Mouse (Mus musculus): ENCODE results near the gene Rreb1. TPM values are rescaled to one million over a fixed set of nuclear protein-coding genes. Genes with fewer than 3 reads are reported as not detected.
A peak's percentile ranks its signal among the peaks of the same experiment; 100 is the strongest.

Rreb1 gene
- polyA plus RNA-seq, 1 experiment from 2014 or later: 4.5 TPM

- H3K36me3 ChIP-seq: peaks cover 28% of the 10 kb centered on the region
- WGBS: 85% methylated on average over 3 of the region's 3 CpGs
These were observed 124.8 kb downstream of the Rreb1 start for GRCm38 (mm10) chr13:37903036-37903435.

DNA sequence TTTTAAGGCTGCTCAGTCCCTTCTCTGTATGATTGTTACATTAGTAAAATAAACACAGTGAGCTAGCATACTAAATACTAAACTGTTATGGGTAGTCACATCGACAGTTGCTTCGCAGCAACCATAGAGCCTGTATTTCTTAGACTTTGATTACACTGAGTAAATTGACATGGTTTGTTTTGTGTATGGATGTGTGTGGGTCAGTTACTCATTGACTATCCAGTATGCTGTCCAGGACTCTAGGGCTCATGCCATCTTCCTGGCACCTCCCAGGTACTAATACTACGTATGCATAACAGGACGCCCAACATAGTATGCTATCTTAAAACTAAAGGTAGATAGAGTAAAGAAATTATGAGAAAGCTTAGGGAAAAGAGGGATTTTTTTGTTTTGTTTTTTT is 125.3 kb downstream of the Rreb1 start:
- Histone ChIP-seq H3K36me3 (peaks cover 25% of the 10 kb centered on the region), H3K9me3 (replicated peaks) (no peaks in the 10 kb centered on the region), H3K4me3 (no peak overlapping the region), H3K4me1 (no peaks in the 10 kb centered on the region), H3K27ac (replicated peaks) (no peak overlapping the region), H3K27me3 (ENCODE audit: low read depth, poor library complexity, severe bottlenecking) (no peaks in the 10 kb centered on the region)
- WGBS: 94% methylated on average over 4 of the region's 4 CpGs
- DNase-seq (ENCODE audit: low spot score): no peak

More at GRCm38 (mm10) chr13:37903036-37903435, 124.8 kb downstream of the Rreb1 start:
- Histone ChIP-seq H3K4me3 (no peak overlapping the region), H3K27ac (replicated peaks) (no peak overlapping the region), H3K4me1 (no peaks in the 10 kb centered on the region), H3K9me3 (replicated peaks) (no peaks in the 10 kb centered on the region), H3K27me3 (ENCODE audit: low read depth, poor library complexity, severe bottlenecking) (no peaks in the 10 kb centered on the region)
- no peak for DNase-seq (ENCODE audit: low spot score)

GRCm38 (mm10) chr13:37904436-37904835 is 126.2 kb downstream of the Rreb1 start:
- Histone ChIP-seq H3K4me1 (no peaks in the 10 kb centered on the region), H3K27me3 (ENCODE audit: low read depth, poor library complexity, severe bottlenecking) (no peaks in the 10 kb centered on the region), H3K36me3 (peaks cover 27% of the 10 kb centered on the region), H3K9me3 (replicated peaks) (no peaks in the 10 kb centered on the region), H3K4me3 (no peak overlapping the region), H3K27ac (replicated peaks) (no peak overlapping the region)
- WGBS: 89% methylated on average over 6 of the region's 6 CpGs
- no peak for DNase-seq (ENCODE audit: low spot score)

- H3K27me3 ChIP-seq (ENCODE audit: low read depth, poor library complexity, severe bottlenecking): peaks cover 10% of the 10 kb centered on the region; the same call in 1 of the 2 replicates
- H3K9me3 ChIP-seq (replicated peaks): no peaks in the 10 kb centered on the region
- no peak for DNase-seq (ENCODE audit: low spot score)
- peaks cover 21% of the 10 kb centered on the region for H3K36me3 ChIP-seq
- peaks cover 4% of the 10 kb centered on the region for H3K4me1 ChIP-seq
- no peak overlapping the region for H3K27ac ChIP-seq (replicated peaks)
- WGBS: 90% methylated on average over 9 of the region's 9 CpGs
- H3K4me3 ChIP-seq: no peak overlapping the region
These were observed 129.9 kb downstream of the Rreb1 start for GRCm38 (mm10) chr13:37908061-37908460.

GRCm38 (mm10) chr13:37908493-37908892 is 130.3 kb downstream of the Rreb1 start:
- no peak for DNase-seq (ENCODE audit: low spot score)
- Histone ChIP-seq H3K9me3 (replicated peaks) (no peaks in the 10 kb centered on the region), H3K27ac (replicated peaks) (no peak overlapping the region), H3K4me1 (peaks cover 8% of the 10 kb centered on the region), H3K36me3 (peaks cover 21% of the 10 kb centered on the region), H3K27me3 (ENCODE audit: low read depth, poor library complexity, severe bottlenecking) (peaks cover 11% of the 10 kb centered on the region; the same call in 1 of the 2 replicates), H3K4me3 (no peak overlapping the region)
- WGBS: 89% methylated on average over 6 of the region's 6 CpGs

DNA sequence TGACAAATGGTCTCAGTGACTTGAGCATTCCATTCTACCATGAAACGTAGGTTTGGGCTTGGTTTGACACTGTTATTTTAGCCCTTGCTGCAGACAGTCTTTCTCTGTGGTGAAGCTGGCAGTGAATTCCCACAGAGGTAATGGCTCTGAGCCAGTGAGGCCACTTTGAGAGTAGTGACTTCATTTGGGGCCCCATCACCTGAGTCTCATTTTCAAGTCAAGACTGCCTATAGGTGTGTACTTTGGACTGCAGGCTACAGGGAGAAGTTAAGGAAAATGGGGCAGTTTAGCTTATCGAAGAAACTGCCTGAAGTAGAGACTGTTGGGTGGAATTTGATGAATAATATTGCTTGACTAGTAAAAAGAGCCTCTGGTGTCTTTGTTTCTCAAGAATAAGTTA is 131.0 kb downstream of the Rreb1 start:
- WGBS: 93% methylated on average over 2 of the region's 2 CpGs
- Histone ChIP-seq H3K4me1 (peaks cover 15% of the 10 kb centered on the region), H3K27ac (replicated peaks) (no peak overlapping the region), H3K4me3 (no peak overlapping the region), H3K27me3 (ENCODE audit: low read depth, poor library complexity, severe bottlenecking) (peaks cover 11% of the 10 kb centered on the region; the same call in 1 of the 2 replicates), H3K9me3 (replicated peaks) (no peaks in the 10 kb centered on the region), H3K36me3 (peaks cover 21% of the 10 kb centered on the region)
- no peak for DNase-seq (ENCODE audit: low spot score)

DNA sequence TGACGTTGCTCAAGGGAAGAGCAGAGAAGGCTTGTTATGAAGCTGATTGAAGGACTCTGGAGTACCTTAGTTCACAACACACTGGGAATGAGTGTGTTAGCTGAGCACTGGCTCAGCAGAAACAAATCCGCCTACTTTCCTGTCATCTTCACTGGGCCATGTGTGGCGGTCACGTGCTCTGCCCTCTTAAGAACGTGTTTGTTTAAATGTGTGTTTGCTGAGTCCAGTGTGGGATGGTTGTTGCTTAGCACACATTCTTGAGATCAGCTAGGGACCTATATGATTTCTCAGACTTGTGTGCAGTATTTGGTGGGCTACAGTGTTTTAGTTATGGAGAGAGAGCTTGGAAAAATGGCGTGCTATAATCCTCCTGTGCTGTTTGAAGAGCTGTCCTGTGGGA is 133.8 kb downstream of the Rreb1 start:
- Histone ChIP-seq H3K4me1 (peaks cover 21% of the 10 kb centered on the region), H3K36me3 (peaks cover 25% of the 10 kb centered on the region), H3K9me3 (replicated peaks) (no peaks in the 10 kb centered on the region), H3K27ac (replicated peaks) (no peak overlapping the region), H3K4me3 (no peak overlapping the region), H3K27me3 (ENCODE audit: low read depth, poor library complexity, severe bottlenecking) (peaks cover 11% of the 10 kb centered on the region; the same call in 1 of the 2 replicates)
- 88% methylated on average over 6 of the region's 6 CpGs for WGBS
- no peak for DNase-seq (ENCODE audit: low spot score)

GRCm38 (mm10) chr13:37912591-37913467 is 134.6 kb downstream of the Rreb1 start:
- whole genome bisulfite sequencing: 49% methylated on average over 12 of the region's 12 CpGs
- Histone ChIP-seq H3K4me1 (peaks cover 21% of the 10 kb centered on the region), H3K27me3 (ENCODE audit: low read depth, poor library complexity, severe bottlenecking) (peaks cover 11% of the 10 kb centered on the region; the same call in 1 of the 2 replicates), H3K4me3 (no peak overlapping the region), H3K36me3 (peaks cover 32% of the 10 kb centered on the region), H3K9me3 (replicated peaks) (no peaks in the 10 kb centered on the region), H3K27ac (replicated peaks) (no peak overlapping the region)
- DNase-seq (ENCODE audit: low spot score): no peak

DNA sequence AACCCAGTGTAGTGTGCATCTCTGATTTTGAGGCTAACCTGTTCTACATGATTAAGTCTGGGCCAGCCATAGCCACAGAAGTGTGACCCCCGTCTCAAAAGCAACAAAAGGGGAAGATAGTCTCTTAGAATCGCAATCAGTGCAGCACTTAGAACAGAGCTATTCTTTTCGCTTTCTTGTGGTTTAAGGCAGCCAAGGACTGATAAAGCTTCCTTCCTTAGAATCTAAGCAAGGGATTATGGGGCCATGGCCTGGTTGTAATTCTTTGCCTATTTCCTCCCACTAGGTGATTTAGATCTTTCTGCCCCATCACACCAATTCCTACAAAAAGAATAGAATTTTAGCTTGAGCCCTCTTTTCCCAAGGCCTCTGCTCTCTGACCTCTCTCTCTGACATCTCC is 135.8 kb downstream of the Rreb1 start:
- Histone ChIP-seq H3K27ac (replicated peaks) (no peak overlapping the region), H3K27me3 (ENCODE audit: low read depth, poor library complexity, severe bottlenecking) (peaks cover 11% of the 10 kb centered on the region; the same call in 1 of the 2 replicates), H3K4me1 (peaks cover 21% of the 10 kb centered on the region), H3K36me3 (peaks cover 34% of the 10 kb centered on the region), H3K4me3 (no peak overlapping the region), H3K9me3 (replicated peaks) (no peaks in the 10 kb centered on the region)
- WGBS: 30% methylated on average over 3 of the region's 3 CpGs
- no peak for DNase-seq (ENCODE audit: low spot score)

DNA sequence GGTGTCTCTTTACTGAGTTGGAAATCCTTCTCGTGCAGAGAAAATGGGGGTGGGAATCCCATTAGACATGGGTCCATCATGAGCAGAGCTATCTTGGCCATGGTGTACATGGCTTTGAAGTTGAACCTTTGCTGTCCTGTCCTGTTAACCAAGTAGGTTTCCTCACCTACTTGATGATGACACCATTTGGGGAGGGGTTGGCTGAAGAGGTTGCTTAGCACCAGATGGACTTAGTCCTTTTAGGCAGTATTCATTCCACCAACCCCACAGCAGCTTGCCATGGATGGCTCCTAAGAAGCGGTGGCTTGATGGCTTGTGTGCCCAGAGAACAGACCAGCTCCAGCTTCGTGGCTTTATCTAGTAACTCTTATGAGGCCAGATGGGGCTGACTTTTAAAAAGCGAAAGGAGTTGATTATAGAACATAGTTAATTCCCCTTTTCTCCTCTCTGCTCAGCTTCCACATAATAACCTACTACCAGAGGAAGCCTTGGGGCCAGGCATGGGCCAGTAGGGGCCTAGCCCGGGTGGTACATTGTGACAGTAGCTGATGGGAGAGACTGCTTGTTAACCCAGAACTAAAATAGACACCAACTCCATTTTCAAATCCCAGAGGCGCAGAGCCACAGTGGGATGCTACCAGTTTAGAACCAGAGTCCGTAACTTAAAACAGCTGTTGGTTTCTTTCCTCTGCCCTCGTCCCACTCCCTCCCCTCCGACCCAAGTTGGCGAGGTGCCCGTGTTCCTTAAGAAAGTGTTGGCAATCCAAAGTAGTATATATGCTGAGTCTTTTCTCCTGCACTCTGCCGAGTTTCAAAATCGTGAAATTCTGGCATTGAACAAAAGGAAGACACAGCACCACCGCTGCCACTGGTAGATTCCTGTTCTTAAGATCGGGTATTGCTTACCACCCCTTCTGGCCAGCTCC is 140.4 kb downstream of the Rreb1 start:
- Histone ChIP-seq H3K27me3 (ENCODE audit: low read depth, poor library complexity, severe bottlenecking) (no peaks in the 10 kb centered on the region), H3K9me3 (replicated peaks) (no peaks in the 10 kb centered on the region), H3K27ac (replicated peaks) (no peak overlapping the region), H3K4me3 (no peak overlapping the region), H3K36me3 (peaks cover 25% of the 10 kb centered on the region), H3K4me1 (peaks cover 30% of the 10 kb centered on the region)
- 92% methylated on average over 15 of the region's 15 CpGs for WGBS
- DNase-seq (ENCODE audit: low spot score): no peak

GRCm38 (mm10) chr13:37919711-37920277 is 141.6 kb downstream of the Rreb1 start:
- Histone ChIP-seq H3K9me3 (replicated peaks) (no peaks in the 10 kb centered on the region), H3K36me3 (peaks cover 25% of the 10 kb centered on the region), H3K4me3 (no peak overlapping the region), H3K27ac (replicated peaks) (no peak overlapping the region), H3K27me3 (ENCODE audit: low read depth, poor library complexity, severe bottlenecking) (no peaks in the 10 kb centered on the region), H3K4me1 (peaks cover 18% of the 10 kb centered on the region)
- 94% methylated on average over 3 of the region's 3 CpGs for WGBS
- no peak for DNase-seq (ENCODE audit: low spot score)

DNA sequence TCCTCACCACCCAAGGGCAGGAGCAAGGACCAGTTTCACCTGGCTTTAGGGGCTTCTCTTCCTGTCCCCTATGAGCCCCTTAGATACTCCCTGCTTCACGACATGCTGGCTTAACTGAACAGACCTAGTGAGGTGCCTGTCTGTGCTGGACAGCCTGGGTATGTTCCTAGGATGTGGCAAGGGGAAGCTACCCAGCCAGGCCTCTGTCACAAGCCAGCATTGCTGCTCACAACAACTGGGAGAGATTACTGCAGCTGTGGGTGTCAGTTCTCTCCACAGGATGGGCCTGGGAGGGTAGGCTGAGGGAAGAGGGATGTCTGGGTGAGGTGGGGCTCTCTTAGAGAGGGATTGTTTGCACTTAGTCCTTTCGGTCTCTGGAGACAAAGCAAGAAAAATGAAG is 142.5 kb downstream of the Rreb1 start:
- Histone ChIP-seq H3K9me3 (replicated peaks) (no peaks in the 10 kb centered on the region), H3K27me3 (ENCODE audit: low read depth, poor library complexity, severe bottlenecking) (no peaks in the 10 kb centered on the region), H3K4me1 (peaks cover 18% of the 10 kb centered on the region), H3K27ac (replicated peaks) (peak overlapping the region; percentile 23; the same call in 1 of the 2 replicates), H3K36me3 (peaks cover 25% of the 10 kb centered on the region), H3K4me3 (no peak overlapping the region)
- no peak for DNase-seq (ENCODE audit: low spot score)
- WGBS: 20% methylated on average over 2 of the region's 2 CpGs

Measured in midbrain, embryonic 10.5 days (tissue).